Mouse (Mus musculus) brain, adult 2 months (tissue): Measurements from ENCODE around the gene Gm49361.

Experiments used
- DNase-seq: peaks from one replicate; pipeline ENCODE4 v3.0.0; 2011; ENCODE audit warnings: low read depth, low spot score

Gene Gm49361

GRCm38 (mm10) chr14:57621699-57622098 lies 124.2 kb downstream of the Gm49361 start:
- DNase-seq: peak; percentile 77

GRCm38 (mm10) chr14:57620598-57621236 lies 125.2 kb downstream of the Gm49361 start:
- DNase-seq: peak; percentile 48

- peak; percentile 65 for DNase-seq
Measured at GRCm38 (mm10) chr14:57619487-57619886, 126.4 kb downstream of the Gm49361 start.

- DNase-seq: no peak
Measured at GRCm38 (mm10) chr14:57617675-57618074, 128.2 kb downstream of the Gm49361 start.

GRCm38 (mm10) chr14:57616339-57616965 lies 129.5 kb downstream of the Gm49361 start:
- DNase-seq: peak; percentile 30

GRCm38 (mm10) chr14:57615828-57616227 lies 130.1 kb downstream of the Gm49361 start:
- peak; percentile 33 for DNase-seq

- no peak for DNase-seq
Measured at GRCm38 (mm10) chr14:57611034-57611433, 134.9 kb downstream of the Gm49361 start.

- peak; percentile 31 for DNase-seq
Measured at GRCm38 (mm10) chr14:57609816-57610329, 136.0 kb downstream of the Gm49361 start.

- peak; percentile 91 for DNase-seq
Measured at GRCm38 (mm10) chr14:57607500-57607899, 138.4 kb downstream of the Gm49361 start.

- DNase-seq: no peak
Measured at GRCm38 (mm10) chr14:57606663-57607365, 139.1 kb downstream of the Gm49361 start.

GRCm38 (mm10) chr14:57593279-57593678 lies 152.6 kb downstream of the Gm49361 start:
- DNase-seq: no peak
